Mouse (Mus musculus) heart, embryonic 16.5 days (tissue): ENCODE results near the gene Sbf1. TPM values are rescaled to one million over a fixed set of nuclear protein-coding genes. Genes with fewer than 3 reads are reported as not detected.

ENCODE experiments used
- ATAC-seq: fragments of 200-750 bp; cut with Nextera tagmentation; replicated peaks from 2 replicates; pipeline ENCODE4 v1.8.0; 2017; ENCODE audit warnings: moderate number of reproducible peaks; ENCODE audit not compliant: insufficient read depth, low FRiP score; ENCODE audit errors: extremely low read depth
- H3K27ac ChIP-seq: fragments of 300-500 bp; sonication (generic); 2 replicates; pipeline ENCODE4 v1.5.1; 2014; ENCODE audit warnings: mild to moderate bottlenecking, low read length, control low read depth, moderate library complexity
- H3K27me3 ChIP-seq: fragments of 300-500 bp; sonication (generic); 2 replicates; pipeline ENCODE4 v1.6.1; 2014; ENCODE audit warnings: low read length, mixed read lengths; ENCODE audit not compliant: control insufficient read depth, insufficient read depth
- H3K36me3 ChIP-seq: fragments of 300-500 bp; sonication (generic); 2 replicates; pipeline ENCODE4 v1.6.1; 2014; ENCODE audit not compliant: control insufficient read depth, insufficient read depth
- H3K4me1 ChIP-seq: fragments of 300-500 bp; sonication (generic); 2 replicates; pipeline ENCODE4 v1.6.1; 2014; ENCODE audit warnings: low read length, mixed read lengths; ENCODE audit not compliant: control insufficient read depth, insufficient read depth
- H3K4me2 ChIP-seq: fragments of 300-500 bp; sonication (generic); 2 replicates; pipeline ENCODE4 v1.6.1; 2014; ENCODE audit warnings: low read depth, mild to moderate bottlenecking, control low read depth, low read length
- H3K4me3 ChIP-seq: fragments of 300-500 bp; sonication (generic); 2 replicates; pipeline ENCODE4 v1.5.1; 2014; ENCODE audit warnings: mild to moderate bottlenecking, control low read depth, low read length
- H3K9ac ChIP-seq: fragments of 300-500 bp; sonication (generic); 2 replicates; pipeline ENCODE4 v1.6.1; 2014; ENCODE audit warnings: low read length, control low read depth
- H3K9me3 ChIP-seq: fragments of 300-500 bp; sonication (generic); replicated peaks from 2 replicates; pipeline ENCODE4 v1.6.1; 2016; ENCODE audit warnings: low read length; ENCODE audit not compliant: control insufficient read depth
- WGBS: fragments of 180-500 bp; shearing (Covaris S2); extraction: QIAGEN DNeasy Blood & Tissue Kit; methylation state at CpG from one replicate; pipeline ENCODE4 v1.1.7; 2014; 5-methylcytosine and 5-hydroxymethylcytosine counted together
- polyA plus RNA-seq: library from polyadenylated mRNA; unstranded; fragments of >200 nt; fragmentation: Nextera tagmentation; extraction: Ambion mirVana; gene quantifications from 2 replicates; pipeline ENCODE4 v1.2.1, GENCODE M21; 2015

Gene Sbf1
- polyA plus RNA-seq, 1 experiment from 2014 or later = 43.0 TPM

DNA sequence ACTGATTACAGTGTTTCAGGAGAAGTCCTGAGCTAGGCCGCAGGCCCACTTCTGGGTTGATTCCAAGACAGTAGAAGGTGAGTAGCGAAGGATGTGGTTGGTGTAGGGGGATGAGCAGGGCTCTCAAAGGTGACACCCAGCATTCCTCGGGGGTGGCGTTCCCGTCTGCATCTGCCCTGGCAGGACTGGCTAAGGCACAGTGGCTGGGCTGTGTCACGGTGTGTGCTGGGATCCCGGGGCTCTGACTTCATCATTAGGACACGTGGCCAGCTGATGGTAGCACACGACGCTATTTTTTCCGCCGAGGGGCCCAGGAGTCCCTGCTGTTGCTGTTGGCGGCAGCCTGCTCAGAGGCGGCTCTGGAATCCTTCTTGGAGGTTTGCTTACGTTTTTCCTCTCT lies 36.2 kb upstream of the Sbf1 start:
- Histone ChIP-seq H3K36me3 (peaks cover 33% of the 10 kb centered on the region), H3K4me1 (peaks cover 11% of the 10 kb centered on the region), H3K27me3 (no peaks in the 10 kb centered on the region), H3K9me3 (no peaks in the 10 kb centered on the region), H3K27ac (no peak overlapping the region), H3K4me2 (no peak overlapping the region), H3K4me3 (no peak overlapping the region), H3K9ac (no peak overlapping the region)
- no peak for ATAC-seq
- 75% methylated on average over 15 of the region's 15 CpGs for WGBS

GRCm38 (mm10) chr15:89350447-89350846 lies 35.3 kb upstream of the Sbf1 start:
- WGBS = 80% methylated on average over 5 of the region's 5 CpGs
- Histone ChIP-seq H3K4me1 (peaks cover 11% of the 10 kb centered on the region), H3K9me3 (no peaks in the 10 kb centered on the region), H3K9ac (no peak overlapping the region), H3K4me3 (no peak overlapping the region), H3K27me3 (no peaks in the 10 kb centered on the region), H3K27ac (peak overlapping the region; percentile 32; the same call in 1 of the 2 replicates), H3K36me3 (peaks cover 33% of the 10 kb centered on the region), H3K4me2 (no peak overlapping the region)
- ATAC-seq = no peak

- no peak overlapping the region for H3K4me2 ChIP-seq
- 75% methylated on average over 3 of the region's 3 CpGs for WGBS
- H3K27ac ChIP-seq = no peak overlapping the region
- no peak overlapping the region for H3K9ac ChIP-seq
- no peaks in the 10 kb centered on the region for H3K4me1 ChIP-seq
- H3K36me3 ChIP-seq = no peaks in the 10 kb centered on the region
- no peak overlapping the region for H3K4me3 ChIP-seq
- no peaks in the 10 kb centered on the region for H3K9me3 ChIP-seq
- no peaks in the 10 kb centered on the region for H3K27me3 ChIP-seq
- no peak for ATAC-seq
Observed at GRCm38 (mm10) chr15:89343325-89343724, 28.2 kb upstream of the Sbf1 start.

DNA sequence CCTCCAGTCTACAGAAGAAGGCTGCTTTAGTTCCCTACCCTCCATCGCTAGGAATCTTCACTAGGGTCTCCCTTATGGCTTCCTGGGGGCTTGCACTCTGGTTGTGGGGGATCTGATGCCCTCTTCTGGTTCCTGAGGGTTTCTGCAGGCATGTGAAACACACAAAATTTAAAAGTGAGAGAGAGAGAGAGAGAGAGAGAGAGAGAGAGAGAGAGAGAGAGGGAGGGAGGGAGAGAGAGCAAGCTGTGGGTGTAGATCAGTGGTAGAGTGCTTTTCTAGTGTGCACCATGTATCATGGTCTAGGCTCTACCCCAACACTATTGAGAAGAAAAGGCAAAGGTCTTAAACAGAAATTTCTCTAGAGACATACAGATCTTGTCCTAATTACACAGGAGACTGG lies 26.6 kb upstream of the Sbf1 start:
- H3K9ac ChIP-seq = no peak overlapping the region
- no peak overlapping the region for H3K4me2 ChIP-seq
- WGBS = 33% methylated on average over 1 of the region's 1 CpGs

GRCm38 (mm10) chr15:89340136-89340535 lies 25.0 kb upstream of the Sbf1 start:
- Histone ChIP-seq H3K27me3 (no peaks in the 10 kb centered on the region), H3K4me1 (no peaks in the 10 kb centered on the region), H3K27ac (no peak overlapping the region), H3K4me3 (no peak overlapping the region), H3K36me3 (no peaks in the 10 kb centered on the region), H3K4me2 (no peak overlapping the region), H3K9me3 (no peaks in the 10 kb centered on the region), H3K9ac (no peak overlapping the region)
- WGBS = 74% methylated on average over 3 of the region's 3 CpGs
- ATAC-seq = no peak

More for the DNA sequence above, 26.6 kb upstream of the Sbf1 start:
- Histone ChIP-seq H3K9me3 (no peaks in the 10 kb centered on the region), H3K27me3 (no peaks in the 10 kb centered on the region), H3K4me3 (no peak overlapping the region), H3K27ac (no peak overlapping the region), H3K36me3 (no peaks in the 10 kb centered on the region), H3K4me1 (no peaks in the 10 kb centered on the region)
- no peak for ATAC-seq

DNA sequence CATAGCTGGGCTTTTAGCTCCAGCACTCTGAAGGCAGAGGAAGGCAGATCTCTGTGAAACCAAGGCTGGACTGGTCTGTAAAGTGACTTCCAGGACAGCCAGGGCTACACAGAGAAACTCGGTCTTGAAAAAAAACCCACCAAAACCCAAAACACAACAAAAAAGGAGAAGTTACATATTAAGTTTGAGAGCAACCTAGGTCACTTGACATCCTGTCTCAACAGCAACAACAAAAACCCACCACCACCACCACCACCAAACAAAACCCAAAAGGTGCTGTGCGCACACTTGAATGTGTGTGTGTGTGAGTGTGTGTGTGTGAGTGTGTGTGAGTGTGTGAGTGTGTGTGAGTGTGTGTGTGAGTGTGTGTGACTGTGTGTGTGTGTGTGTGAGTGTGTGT lies 24.6 kb upstream of the Sbf1 start:
- no peak for ATAC-seq
- no peak overlapping the region for H3K4me3 ChIP-seq
- no peak overlapping the region for H3K9ac ChIP-seq
- H3K4me2 ChIP-seq = no peak overlapping the region
- no peaks in the 10 kb centered on the region for H3K9me3 ChIP-seq
- H3K4me1 ChIP-seq = no peaks in the 10 kb centered on the region
- no peaks in the 10 kb centered on the region for H3K27me3 ChIP-seq
- no peaks in the 10 kb centered on the region for H3K36me3 ChIP-seq
- 82% methylated on average over 2 of the region's 2 CpGs for WGBS
- H3K27ac ChIP-seq = no peak overlapping the region

GRCm38 (mm10) chr15:89336422-89336821 lies 21.3 kb upstream of the Sbf1 start:
- Histone ChIP-seq H3K36me3 (no peaks in the 10 kb centered on the region), H3K4me2 (no peak overlapping the region), H3K4me3 (no peak overlapping the region), H3K4me1 (no peaks in the 10 kb centered on the region), H3K9me3 (no peaks in the 10 kb centered on the region), H3K9ac (no peak overlapping the region), H3K27me3 (no peaks in the 10 kb centered on the region), H3K27ac (no peak overlapping the region)
- no peak for ATAC-seq
- 73% methylated on average over 14 of the region's 14 CpGs for WGBS

DNA sequence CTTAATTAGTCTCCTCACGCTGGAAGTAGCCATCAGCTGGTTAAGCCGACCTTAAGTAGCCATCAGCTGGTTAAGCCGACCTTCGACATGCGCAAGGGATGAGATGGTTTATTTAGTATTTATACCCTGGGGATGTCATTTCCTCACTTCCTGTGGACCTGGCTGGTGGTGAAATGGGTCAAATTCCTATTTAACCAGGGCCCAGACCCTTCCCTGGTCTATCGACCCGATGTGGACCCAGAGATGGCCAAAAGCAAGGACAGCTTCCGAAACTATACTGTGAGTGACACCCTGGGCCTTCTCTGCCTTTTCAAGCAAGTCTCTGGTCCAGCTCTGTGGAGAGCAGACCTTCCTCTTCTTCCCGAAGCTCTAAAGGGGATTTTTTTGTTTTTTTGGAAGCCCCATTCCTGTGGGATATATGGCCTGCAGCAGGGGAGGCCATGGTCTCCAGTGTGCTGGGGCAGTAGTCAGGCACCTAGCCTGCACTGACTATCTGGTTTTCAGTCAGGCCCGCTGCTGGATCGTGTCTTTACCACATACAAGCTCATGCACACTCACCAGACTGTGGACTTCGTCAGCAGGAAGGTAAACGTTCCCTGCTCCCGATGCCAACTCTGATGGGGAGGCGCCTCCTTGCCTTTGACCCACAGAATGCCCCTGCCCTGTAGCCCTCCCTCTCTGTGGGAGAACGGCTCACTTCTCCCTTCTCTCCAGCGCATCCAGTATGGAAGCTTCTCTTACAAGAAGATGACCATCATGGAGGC lies 19.8 kb upstream of the Sbf1 start:
- 79% methylated on average over 17 of the region's 17 CpGs for WGBS
- Histone ChIP-seq H3K27me3 (no peaks in the 10 kb centered on the region), H3K4me1 (no peaks in the 10 kb centered on the region), H3K4me2 (no peak overlapping the region), H3K27ac (no peak overlapping the region), H3K36me3 (no peaks in the 10 kb centered on the region), H3K4me3 (no peak overlapping the region), H3K9me3 (no peaks in the 10 kb centered on the region), H3K9ac (no peak overlapping the region)
- no peak for ATAC-seq

- no peaks in the 10 kb centered on the region for H3K4me1 ChIP-seq
- no peaks in the 10 kb centered on the region for H3K9me3 ChIP-seq
- H3K27ac ChIP-seq = no peak within 1 kb of the TSS
- no peaks in the 10 kb centered on the region for H3K27me3 ChIP-seq
- H3K9ac ChIP-seq = no peak within 1 kb of the TSS
- no peak within 1 kb of the TSS for H3K4me2 ChIP-seq
- ATAC-seq = no peak
- WGBS = 89% methylated on average over 7 of the region's 7 CpGs
- no peaks in the 10 kb centered on the region for H3K36me3 ChIP-seq
- no peak within 1 kb of the TSS for H3K4me3 ChIP-seq
Observed at GRCm38 (mm10) chr15:89334271-89334670, 19.2 kb upstream of the Sbf1 start, which contains the start of gene Miox. Miox (plus strand) TSS chr15:89334398.
